Mouse (Mus musculus): Measurements from ENCODE around the gene Gsdma2. TPM values are rescaled to one million over a fixed set of nuclear protein-coding genes. Genes with fewer than 3 reads are reported as not detected.
A peak's percentile ranks its signal among the peaks of the same experiment; 100 is the strongest.
"Not testable (repeated sequence)": the region's sequence is repeated elsewhere in the genome, so short reads cannot be mapped to it uniquely, and the experiment has no call there.

The Gsdma2 gene
- total RNA-seq (2021), result not detected
- long read RNA-seq, result 0 reads

DNA sequence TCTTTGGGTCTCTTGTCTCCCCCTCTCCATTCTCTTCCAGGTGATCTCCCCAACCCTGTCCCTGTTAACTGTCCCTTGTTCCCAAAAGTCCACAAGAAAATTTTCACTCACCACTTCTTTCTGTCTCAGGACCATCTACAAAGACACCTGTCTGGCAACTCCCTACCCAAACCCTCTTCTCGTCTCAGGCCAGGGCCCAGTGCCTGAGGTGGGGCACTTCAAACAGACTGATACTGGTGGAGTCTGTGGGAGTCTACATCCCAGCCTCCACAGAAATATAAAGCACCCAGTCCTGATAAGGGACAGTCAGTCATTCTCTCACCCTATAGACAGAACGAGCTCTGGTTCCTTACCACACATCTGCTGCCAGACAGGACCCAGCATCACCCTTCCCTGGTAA is at the start of gene Gsdma2:
Gsdma2 (plus strand) TSS at position 301 of the 400 bp plus-strand sequence.
- no peak for DNase-seq (ENCODE audit: low spot score in 2 of 2)

DNA sequence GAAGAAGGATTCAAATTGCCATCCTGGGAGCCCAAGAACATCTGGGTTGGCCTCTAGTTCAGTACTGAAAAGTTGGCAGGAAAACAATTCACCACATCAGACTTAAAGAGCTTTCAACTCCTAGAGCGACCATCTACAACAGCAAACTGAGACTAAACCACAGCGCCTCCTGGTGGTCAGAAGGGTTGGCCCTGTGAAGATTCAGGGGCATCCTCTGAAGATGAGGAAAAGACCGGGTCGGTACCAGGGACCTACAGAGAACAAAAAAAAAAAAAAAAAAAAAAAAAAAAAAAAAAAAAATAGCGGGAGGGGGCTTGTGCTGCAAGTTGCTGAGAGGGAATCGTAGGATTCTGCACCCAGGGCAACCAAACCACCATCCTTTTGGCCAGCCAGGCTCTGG is 49.2 kb upstream of the Gsdma2 start:
- DNase-seq (ENCODE audit: low spot score in 2 of 2), result peak; percentile 40 to 43

- peak in 1 of 2 experiments; percentile 2 for DNase-seq (ENCODE audit: low spot score in 2 of 2)
These were observed 48.6 kb upstream of the Gsdma2 start, which contains the start of gene Lrrc3c for GRCm38 (mm10) chr11:98597991-98598390. Lrrc3c (plus strand) TSS chr11:98598291.

DNA sequence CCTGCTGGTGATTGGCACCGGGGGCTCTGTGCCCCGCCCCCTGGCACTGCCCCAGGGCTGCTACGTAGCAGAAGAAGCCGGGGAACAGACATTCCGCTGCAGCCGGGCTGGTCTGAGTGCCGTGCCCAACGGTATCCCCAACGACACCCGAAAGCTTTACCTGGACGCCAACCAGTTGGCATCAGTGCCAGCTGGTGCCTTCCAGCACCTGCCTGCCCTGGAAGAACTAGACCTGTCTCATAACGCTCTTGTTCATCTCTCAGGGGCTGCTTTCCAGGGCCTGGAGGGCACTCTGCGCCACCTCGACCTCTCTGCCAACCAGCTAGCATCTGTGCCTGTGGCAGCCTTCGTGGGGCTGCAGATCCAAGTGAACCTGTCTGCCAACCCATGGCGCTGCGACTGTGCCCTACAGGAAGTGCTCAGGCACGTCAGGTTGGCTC is 47.7 kb upstream of the Gsdma2 start:
- peak; percentile 47 to 62 for DNase-seq (ENCODE audit: low spot score in 2 of 2)

- no peak for DNase-seq (ENCODE audit: low spot score in 2 of 2)
These were observed 47.3 kb upstream of the Gsdma2 start for GRCm38 (mm10) chr11:98599291-98599690.

DNA sequence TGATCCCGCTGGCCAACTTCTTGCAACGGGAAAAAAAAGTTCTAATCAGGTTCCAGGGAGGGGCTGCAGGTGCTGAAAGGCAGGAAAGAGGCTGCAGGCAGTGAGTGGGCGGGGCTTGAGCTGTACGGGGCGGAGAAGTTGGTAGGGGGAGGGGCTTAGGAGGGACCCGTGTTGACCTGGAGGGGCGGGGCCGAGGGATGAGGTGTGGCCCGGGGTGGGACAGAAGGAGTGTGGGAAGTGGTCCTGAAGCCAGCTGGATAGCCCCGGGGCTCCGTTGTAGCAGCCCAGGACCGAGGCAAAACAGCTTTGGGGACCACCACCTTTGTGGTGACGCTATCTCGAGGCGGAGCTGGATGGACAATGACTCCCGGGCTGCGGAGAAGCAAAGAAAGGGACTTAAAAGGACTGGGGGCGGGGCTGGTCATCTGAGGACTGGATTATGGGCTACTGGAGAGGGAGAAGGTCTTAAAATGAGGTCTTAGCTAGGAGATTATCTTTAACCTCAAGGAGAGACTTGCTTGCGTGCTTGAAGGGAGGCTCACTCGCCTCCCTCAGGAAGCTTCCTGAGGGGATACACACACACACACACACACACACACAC is 44.4 kb upstream of the Gsdma2 start:
- DNase-seq (ENCODE audit: low spot score in 2 of 2), result no peak

GRCm38 (mm10) chr11:98603953-98604352 is 42.6 kb upstream of the Gsdma2 start:
- no peak for DNase-seq (ENCODE audit: low spot score in 2 of 2)

DNA sequence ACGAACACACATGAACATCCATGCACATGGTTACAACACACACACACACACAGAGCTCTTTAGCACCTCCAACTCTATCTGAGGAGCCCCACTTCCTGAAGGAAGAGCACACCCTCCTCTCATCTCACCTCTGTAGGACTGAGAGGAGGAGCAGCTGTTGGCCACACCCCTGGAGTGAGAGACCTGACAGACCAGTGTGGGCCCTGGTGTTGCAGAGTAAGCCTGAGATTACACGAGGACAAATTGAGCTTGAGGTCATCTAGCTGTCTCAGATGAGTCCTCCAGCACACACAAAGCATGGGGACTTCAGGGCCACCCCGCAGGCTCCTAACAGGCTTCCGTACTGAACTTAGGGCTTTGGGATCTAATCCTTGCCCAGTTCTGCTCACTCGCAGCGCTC is 41.6 kb upstream of the Gsdma2 start:
- DNase-seq (ENCODE audit: low spot score in 2 of 2), result not testable (repeated sequence)

DNA sequence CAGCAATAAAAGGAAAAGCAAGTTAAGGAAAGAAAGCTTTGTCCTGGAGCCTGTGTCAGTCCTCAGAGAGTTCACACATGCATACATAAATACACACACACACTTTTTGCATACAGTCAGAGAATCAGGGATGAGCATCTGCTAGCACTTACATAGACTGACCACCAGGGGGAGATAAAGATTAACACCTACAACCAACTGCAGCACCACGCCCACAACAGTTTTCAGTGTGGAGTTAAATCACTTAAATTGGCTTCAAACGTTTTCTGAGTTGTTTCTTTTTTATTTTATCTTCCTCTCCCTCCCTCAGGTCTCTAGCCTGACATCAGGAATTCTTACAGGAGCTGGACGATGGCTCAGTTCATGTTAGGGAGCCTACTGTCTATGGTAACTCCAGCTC is 39.8 kb upstream of the Gsdma2 start:
- DNase-seq (ENCODE audit: low spot score in 2 of 2), result no peak

GRCm38 (mm10) chr11:98620791-98621190 is 25.8 kb upstream of the Gsdma2 start:
- no peak for DNase-seq (ENCODE audit: low spot score in 2 of 2)

- not testable (repeated sequence) for DNase-seq (ENCODE audit: low spot score in 2 of 2)
These were observed 22.6 kb upstream of the Gsdma2 start for GRCm38 (mm10) chr11:98623981-98624380.

DNA sequence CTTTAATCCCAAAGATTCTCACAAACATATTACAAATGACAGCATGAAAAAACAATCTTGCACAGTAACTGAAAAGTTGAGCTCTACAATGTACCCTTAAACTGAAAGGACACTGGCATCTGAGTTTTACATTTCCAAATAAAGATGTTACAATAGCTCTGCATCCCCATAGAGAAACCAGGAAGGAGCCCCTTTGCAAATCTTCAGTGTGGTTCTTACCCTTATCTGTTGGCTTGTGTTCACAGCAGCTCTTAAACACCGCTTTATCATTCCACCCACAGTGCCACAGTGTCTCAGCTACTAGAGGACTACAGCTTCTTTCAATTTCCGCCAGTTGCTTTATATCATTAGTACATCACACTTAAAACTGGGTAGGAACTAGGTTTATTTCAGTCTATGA is 22.2 kb upstream of the Gsdma2 start:
- DNase-seq (ENCODE audit: low spot score in 2 of 2), result not testable (repeated sequence)

DNA sequence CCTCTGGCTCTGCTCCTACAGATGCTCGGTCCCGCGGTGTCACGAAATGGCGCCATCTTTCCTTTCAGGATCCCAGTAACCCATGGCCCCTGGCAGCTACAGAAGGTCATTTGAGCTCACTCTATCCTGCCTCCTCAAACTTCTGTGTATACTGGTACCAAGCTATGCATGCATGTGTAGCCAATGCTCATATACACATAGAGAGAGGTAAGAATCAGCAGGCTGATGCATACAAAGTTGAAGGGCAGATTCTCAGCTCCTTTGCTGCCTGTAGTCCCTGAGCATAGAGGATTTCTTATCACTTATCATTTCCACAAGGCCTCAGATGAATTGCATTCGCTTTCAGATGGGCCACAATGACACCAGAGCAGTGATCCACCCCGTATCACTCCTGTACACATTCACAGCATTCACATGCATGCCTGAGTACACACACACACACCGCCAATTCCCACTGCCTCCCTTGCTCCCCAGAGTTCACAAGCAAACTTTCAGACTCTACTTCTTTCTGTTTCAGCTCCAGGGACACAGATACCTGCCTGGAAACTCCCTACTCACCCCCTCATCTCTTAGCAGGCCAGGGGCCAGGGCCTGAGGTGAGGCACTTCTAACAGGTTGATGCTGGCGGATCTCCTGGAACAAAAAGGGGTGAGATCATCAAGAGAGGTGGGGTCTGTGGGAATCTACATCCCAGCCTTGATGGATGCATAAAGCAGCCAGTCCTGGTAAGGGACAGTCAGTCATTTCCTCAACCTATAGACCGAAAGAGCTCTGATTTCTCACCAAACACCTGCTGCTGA is 20.7 kb upstream of the Gsdma2 start, which contains the start of the genes Gm12355 and Gsdma3:
Gm12355 (minus strand) TSS at position 51 of the 800 bp plus-strand sequence.
Gsdma3 (plus strand) TSS at position 750 of the 800 bp plus-strand sequence.
- no peak for DNase-seq (ENCODE audit: low spot score in 2 of 2)

GRCm38 (mm10) chr11:98628706-98629105 is 17.9 kb upstream of the Gsdma2 start:
- no peak for DNase-seq (ENCODE audit: low spot score in 2 of 2)

DNA sequence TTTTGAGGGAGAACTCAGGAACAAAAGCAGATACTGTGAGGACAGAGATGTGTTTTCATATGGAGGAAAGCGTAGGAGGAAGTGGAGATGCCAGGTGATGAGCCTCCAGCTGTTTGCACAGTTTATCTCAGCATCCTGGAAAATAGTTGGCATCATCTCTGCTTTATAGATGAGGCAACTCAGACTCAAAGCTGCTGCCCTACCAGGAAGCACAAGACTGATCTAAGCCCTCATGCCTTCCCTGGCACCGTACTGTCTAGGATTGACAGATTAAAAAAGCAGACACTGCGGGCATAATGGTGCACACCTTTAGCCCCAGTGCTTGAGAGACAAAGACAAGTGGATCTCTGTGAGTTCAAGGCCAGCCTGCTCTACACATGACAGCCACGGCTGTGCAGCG is 15.9 kb upstream of the Gsdma2 start:
- no peak for DNase-seq (ENCODE audit: low spot score in 2 of 2)

DNA sequence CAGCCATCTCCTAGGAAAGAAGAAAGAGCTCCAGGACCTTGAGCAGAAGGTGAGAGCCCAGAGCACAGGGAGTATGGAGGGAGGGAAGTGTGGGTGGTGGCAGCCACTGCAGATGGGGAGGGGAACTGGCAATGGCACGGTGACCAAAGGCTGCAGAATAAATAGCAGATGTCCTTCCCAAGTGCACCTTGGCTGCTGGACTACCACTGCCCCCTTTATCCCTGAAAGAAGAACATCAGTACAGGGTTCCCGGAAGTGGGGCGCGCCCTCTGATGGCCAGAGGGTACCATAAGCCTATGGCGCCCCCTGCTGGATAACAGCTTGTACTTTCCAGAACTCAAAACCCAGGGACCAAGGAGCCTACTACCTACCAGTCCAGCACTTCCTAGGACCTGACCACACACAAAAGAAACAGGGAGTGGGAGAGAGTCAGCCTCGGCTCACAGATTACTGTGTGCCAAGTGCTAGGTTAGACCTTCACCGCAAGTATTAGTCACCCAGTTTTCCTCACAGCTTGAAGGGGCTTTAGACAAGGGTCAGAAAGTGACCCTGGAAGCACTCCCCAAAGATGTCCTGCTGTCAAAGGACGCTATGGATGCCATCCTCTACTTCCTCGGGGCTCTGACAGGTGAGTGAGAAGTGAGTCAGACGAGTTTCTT is 11.1 kb upstream of the Gsdma2 start:
- peak; percentile 7 to 14 for DNase-seq (ENCODE audit: low spot score in 2 of 2)

DNA sequence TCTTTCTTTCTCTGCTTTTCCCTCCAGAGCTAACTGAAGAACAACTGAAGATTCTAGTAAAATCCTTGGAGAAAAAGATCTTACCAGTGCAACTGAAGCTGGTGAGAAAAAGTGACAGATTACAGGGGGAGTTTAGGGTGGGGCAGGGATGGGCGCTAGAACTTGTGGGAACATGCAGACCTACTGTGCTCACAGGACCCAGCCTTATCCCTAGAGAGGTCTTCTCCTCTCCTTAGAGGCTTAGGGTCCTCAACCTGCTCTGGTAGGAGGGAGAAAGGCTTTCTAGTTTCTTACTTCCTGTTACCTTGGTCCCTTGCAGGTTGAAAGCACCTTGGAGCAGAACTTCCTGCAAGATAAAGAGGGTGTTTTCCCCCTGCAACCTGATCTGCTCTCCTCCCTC is 9.1 kb upstream of the Gsdma2 start:
- DNase-seq (ENCODE audit: low spot score in 2 of 2), result no peak

GRCm38 (mm10) chr11:98640091-98640490 is 6.5 kb upstream of the Gsdma2 start:
- no peak for DNase-seq (ENCODE audit: low spot score in 2 of 2)

DNA sequence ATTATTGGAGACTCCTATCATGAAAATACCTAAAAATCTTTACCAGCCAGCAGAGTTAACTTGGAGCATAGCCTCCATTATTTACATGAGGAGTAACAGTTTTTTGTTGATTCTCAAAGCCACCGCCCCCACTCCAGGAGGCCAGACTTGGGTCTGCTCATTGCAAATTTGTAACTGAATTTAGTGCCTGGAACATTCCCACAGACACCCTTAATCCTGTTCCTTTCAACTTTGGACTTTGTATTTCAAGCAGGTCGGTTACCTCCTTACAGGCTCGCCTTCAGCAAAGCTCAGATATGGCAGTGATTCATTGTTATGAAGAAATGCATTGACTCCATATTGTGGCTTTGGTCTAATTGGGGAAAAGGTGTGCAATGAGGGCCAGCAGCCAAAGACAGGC is 1.8 kb upstream of the Gsdma2 start:
- DNase-seq (ENCODE audit: low spot score in 2 of 2), result no peak

DNA sequence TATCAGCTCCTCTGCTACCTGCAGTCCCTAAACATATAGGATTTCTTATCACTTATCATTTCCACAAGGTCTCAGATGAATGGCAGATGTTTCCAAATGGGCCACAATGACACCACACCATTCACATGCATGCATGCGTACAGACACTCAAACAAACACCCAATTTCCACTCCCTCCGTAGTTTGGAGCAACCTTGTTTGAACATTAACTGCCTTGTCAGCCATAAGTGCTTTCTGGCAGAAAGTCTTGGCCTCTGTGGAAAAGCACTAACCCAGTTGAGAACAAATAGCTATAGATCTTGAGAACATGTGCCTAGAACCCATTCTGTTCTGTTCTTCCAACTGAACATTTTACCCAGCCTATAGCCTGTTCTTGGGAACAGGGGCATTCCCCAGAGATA is 613 bp upstream of the Gsdma2 start:
- DNase-seq (ENCODE audit: low spot score in 2 of 2), result no peak

DNA sequence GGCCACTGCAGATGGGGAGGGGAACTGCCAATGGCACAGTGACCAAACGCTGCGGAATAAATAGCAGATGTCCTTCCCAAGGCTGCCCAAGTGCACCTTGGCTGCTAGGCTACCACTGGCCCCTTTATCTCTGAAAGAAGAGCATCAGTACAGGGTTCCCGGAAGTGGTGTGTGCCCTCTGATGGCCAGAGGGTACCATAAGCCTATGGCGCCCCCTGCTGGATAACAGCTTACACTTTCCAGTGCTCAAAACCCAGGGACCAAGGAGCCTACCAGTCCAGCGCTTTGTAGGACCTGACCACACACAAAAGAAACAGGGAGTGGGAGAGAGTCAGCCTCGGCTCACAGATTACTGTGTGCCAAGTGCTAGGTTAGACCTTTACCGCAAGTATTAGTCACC is 8.5 kb downstream of the Gsdma2 start:
- peak; percentile 21 for DNase-seq (ENCODE audit: low spot score in 2 of 2)

GRCm38 (mm10) chr11:98660517-98660916 is 14.0 kb downstream of the Gsdma2 start:
- DNase-seq (ENCODE audit: low spot score in 2 of 2), result peak; percentile 29 to 47

All from layer of hippocampus, postnatal 10 days (tissue).